ENCODE assay signal across 11 mouse cellular contexts in genomic region chr17:84287675-84288420, GRCm38 (mm10).
"Had no signal": no experiment of that assay in that cellular context is flagged by ENCODE, and none has a peak within 500 bp of the region (broad histone marks: within the 10 kb centered on the region; RNA-seq: fewer than 3 reads in every experiment).

No protein-coding gene starts in this region.

- ATAC-seq: liver, postnatal 0 days; midbrain, embryonic 13.5 days had no signal

- H3K9me3 ChIP-seq: limb, embryonic 10.5 days; liver, embryonic 13.5 days; midbrain, embryonic 13.5 days had no signal

- H3K27ac ChIP-seq: left cerebral cortex, adult 2 months; limb, embryonic 10.5 days; liver, embryonic 13.5 days; macrophage; midbrain, embryonic 13.5 days had no signal

- H3K4me2 ChIP-seq: liver, embryonic 13.5 days; midbrain, embryonic 13.5 days had no signal

- H3K27me3 ChIP-seq: liver, embryonic 13.5 days; midbrain, embryonic 13.5 days had no signal

- DNase-seq: kidney, postnatal 25 days; liver, embryonic 13.5 days; liver, postnatal 0 days; lung, postnatal 10 days; right cerebral cortex, adult 18-20 months; right cerebral cortex, postnatal 25 days; thymus, postnatal 36 days had no signal

- H3K9ac ChIP-seq: liver, embryonic 13.5 days; liver, postnatal 0 days; midbrain, embryonic 13.5 days had no signal

- H3K36me3 ChIP-seq: liver, embryonic 13.5 days had no signal

- H3K4me3 ChIP-seq: left cerebral cortex, adult 2 months; limb, embryonic 10.5 days; liver, embryonic 13.5 days; midbrain, embryonic 13.5 days had no signal

- H3K4me1 ChIP-seq: midbrain, embryonic 13.5 days had no signal
